Comparison of ENCODE assay signal across 9 mouse cellular contexts in genomic region chr9:36795556-36795955, GRCm38 (mm10). TPM values are rescaled to one million over a fixed set of nuclear protein-coding genes. Genes with fewer than 3 reads are reported as not detected.
A peak's percentile ranks its signal among the peaks of the same experiment; 100 is the strongest.
DNase-seq lines count a peak whose midpoint lies in the region; ATAC-seq and TF ChIP-seq lines count a peak whose summit lies in the region.
"Had no signal": no experiment of that assay in that cellular context is flagged by ENCODE, and none has a peak within 500 bp of the region (broad histone marks: within the 10 kb centered on the region; RNA-seq: fewer than 3 reads in every experiment).

No protein-coding gene starts in this region.

- no peak overlapping the region for H3K4me3 ChIP-seq in kidney, adult 2 months (ENCODE audit: insufficient read depth, low read depth, low read length)
- no peak overlapping the region for H3K4me3 ChIP-seq in CH12.LX (replicated peaks in 1 of 3; ENCODE audit: low read depth in 2 of 3, low read length in 2 of 3, poor library complexity in 1 of 3)
- H3K4me3 ChIP-seq in embryonic facial prominence, embryonic 12.5 days: no peak overlapping the region
- H3K4me3 ChIP-seq in liver, embryonic 14.5 days (ENCODE audit: insufficient read depth in 1 of 2, low read depth in 2 of 2, low read length in 2 of 2): no peak overlapping the region

- dilution Hi-C loops in CH12.LX (cut with MboI; ENCODE audit: extremely low pct_ligation_motif_present, extremely low pct_unique_long_range_greater_than_20kb, low sequenced_read_pairs): no loop called here

- 46% methylated on average over 1 of the region's 1 CpGs for WGBS in kidney, adult 2 months
- 79% methylated on average over 1 of the region's 1 CpGs for WGBS in embryonic facial prominence, embryonic 12.5 days
- 82% methylated on average over 1 of the region's 1 CpGs for WGBS in liver, embryonic 14.5 days (ENCODE audit: insufficient replicate concordance)

- no peak for TF ChIP-seq POLR2A in kidney, adult 2 months (IDR thresholded peaks at IDR 0.05; ENCODE audit: low read depth, low read length)
- no peak for TF ChIP-seq POLR2A in CH12.LX (IDR thresholded peaks at IDR 0.05; ENCODE audit: low read depth, low read length)

- no peak overlapping the region for H3K4me2 ChIP-seq in CH12.LX (ENCODE audit: insufficient read depth, low read depth, poor library complexity, severe bottlenecking)
- H3K4me2 ChIP-seq in embryonic facial prominence, embryonic 12.5 days (replicated peaks): peak overlapping the region; percentile 79
- H3K4me2 ChIP-seq in liver, embryonic 14.5 days (ENCODE audit: low read depth): peak overlapping the region; percentile 69

- H3K27me3 ChIP-seq in kidney, adult 2 months (replicated peaks; ENCODE audit: control insufficient read depth, insufficient read depth, low read length): no peaks in the 10 kb centered on the region
- H3K27me3 ChIP-seq in CH12.LX (replicated peaks): peaks cover 5% of the 10 kb centered on the region
- H3K27me3 ChIP-seq in embryonic facial prominence, embryonic 12.5 days: no peaks in the 10 kb centered on the region
- H3K27me3 ChIP-seq in liver, embryonic 14.5 days (ENCODE audit: control insufficient read depth, insufficient read depth, low read length): no peaks in the 10 kb centered on the region

- TF ChIP-seq EP300 in CH12.LX (IDR thresholded peaks at IDR 0.05; ENCODE audit: low read length): no peak
- TF ChIP-seq EP300 in liver, embryonic 14.5 days (IDR thresholded peaks at IDR 0.05; ENCODE audit: low read depth): no peak

- peak overlapping the region; percentile 74; the same call in 1 of the 2 replicates for H3K9ac ChIP-seq in CH12.LX (ENCODE audit: insufficient read depth, low read depth)
- no peak overlapping the region for H3K9ac ChIP-seq in embryonic facial prominence, embryonic 12.5 days
- H3K9ac ChIP-seq in liver, embryonic 14.5 days (replicated peaks): no peak overlapping the region

- peak; percentile 17 for DNase-seq in kidney, adult 2 months
- DNase-seq in kidney, adult 8-10 months: no peak
- no peak for DNase-seq in CH12.LX (ENCODE audit: extremely low read depth)
- no peak for DNase-seq in liver, embryonic 14.5 days (ENCODE audit: low read depth in 3 of 3, low spot score in 3 of 3)
- no peak for DNase-seq in Muller cell, postnatal 12 days (ENCODE audit: inconsistent ontology term)
- no peak for DNase-seq in left cerebral cortex, adult 11 months (ENCODE audit: low spot score)

- peaks cover 22% of the 10 kb centered on the region for H3K79me2 ChIP-seq in CH12.LX (replicated peaks; ENCODE audit: control insufficient read depth, extremely low read depth, insufficient read depth, poor library complexity, severe bottlenecking)

- TF ChIP-seq RAD21 in CH12.LX (IDR thresholded peaks at IDR 0.05; ENCODE audit: low read depth, low read length): no peak

- peaks cover 10% of the 10 kb centered on the region for H3K4me1 ChIP-seq in kidney, adult 2 months (ENCODE audit: control insufficient read depth, insufficient read depth, low read length)
- H3K4me1 ChIP-seq in CH12.LX (ENCODE audit: control insufficient read depth in 1 of 2, insufficient read depth in 2 of 2): peaks cover 3 to 21% of the 10 kb centered on the region in 2 experiments; a peak in 3 of 4 replicates
- H3K4me1 ChIP-seq in embryonic facial prominence, embryonic 12.5 days: peaks cover 7% of the 10 kb centered on the region; the same call in 1 of the 2 replicates
- H3K4me1 ChIP-seq in liver, embryonic 14.5 days (replicated peaks; ENCODE audit: control insufficient read depth in 2 of 2, insufficient read depth in 2 of 2, low read length in 1 of 2): peaks cover 5 to 6% of the 10 kb centered on the region in 2 experiments

- H3K9me3 ChIP-seq in CH12.LX (replicated peaks; ENCODE audit: low read length): no peaks in the 10 kb centered on the region
- H3K9me3 ChIP-seq in embryonic facial prominence, embryonic 12.5 days: no peaks in the 10 kb centered on the region
- no peaks in the 10 kb centered on the region for H3K9me3 ChIP-seq in liver, embryonic 14.5 days (ENCODE audit: control insufficient read depth, low read length)
- H3K9me3 ChIP-seq: heart, embryonic 10.5 days had no signal

- no peak for ATAC-seq in embryonic facial prominence, embryonic 12.5 days (ENCODE audit: insufficient number of reproducible peaks, insufficient read depth, low FRiP score, low TSS enrichment)
- ATAC-seq in liver, embryonic 14.5 days (ENCODE audit: insufficient read depth): no peak
- ATAC-seq in erythroblast, adult 5-6 weeks (replicated peaks; ENCODE audit: low FRiP score, poor library complexity, severe bottlenecking): no peak

- in situ Hi-C loops in CH12.LX (cut with MboI; ENCODE audit: low pct_ligation_motif_present, low pct_unique_long_range_greater_than_20kb, low sequenced_read_pairs): no loop called here

- TF ChIP-seq CTCF in kidney, adult 2 months (conservative IDR thresholded peaks at IDR 0.05; ENCODE audit: insufficient read depth, insufficient read length, low read depth, low read length): no peak
- no peak for TF ChIP-seq CTCF in CH12.LX (conservative IDR thresholded peaks at IDR 0.05 in 1 of 2, IDR thresholded peaks at IDR 0.05 in 1 of 2; ENCODE audit: low read depth in 2 of 2, low read length in 2 of 2)
- no peak for TF ChIP-seq CTCF in liver, embryonic 14.5 days (IDR thresholded peaks at IDR 0.05; ENCODE audit: low read depth)

- no peak overlapping the region for H3K27ac ChIP-seq in kidney, adult 2 months (ENCODE audit: insufficient read depth, low read depth, low read length)
- H3K27ac ChIP-seq in CH12.LX (ENCODE audit: insufficient read depth, low read depth): no peak overlapping the region
- H3K27ac ChIP-seq in embryonic facial prominence, embryonic 12.5 days: no peak overlapping the region
- no peak overlapping the region for H3K27ac ChIP-seq in liver, embryonic 14.5 days
- H3K27ac ChIP-seq: heart, embryonic 10.5 days had no signal

- H3K36me3 ChIP-seq in kidney, adult 2 months (ENCODE audit: control insufficient read depth, insufficient read depth, low read length): peaks cover 7% of the 10 kb centered on the region
- H3K36me3 ChIP-seq in CH12.LX (replicated peaks in 1 of 2; ENCODE audit: control insufficient read depth in 1 of 2, insufficient read depth in 1 of 2, low read length in 1 of 2): peaks cover 14 to 21% of the 10 kb centered on the region in 2 experiments
- peaks cover 21% of the 10 kb centered on the region for H3K36me3 ChIP-seq in embryonic facial prominence, embryonic 12.5 days
- H3K36me3 ChIP-seq in liver, embryonic 14.5 days (replicated peaks; ENCODE audit: control insufficient read depth, insufficient read depth, low read depth): 0 out of 2 replicates have a peak, but pooled peaks cover 2% of the 10 kb centered on the region

TF ChIP-seq in CH12.LX, 34 proteins besides CTCF, POLR2A, EP300 and RAD21:
- TF ChIP-seq JUND (conservative IDR thresholded peaks at IDR 0.05; ENCODE audit: low read depth, low read length) (no peak), ZC3H11A (IDR thresholded peaks at IDR 0.05; ENCODE audit: low read depth, low read length) (no peak), ZNF384 (IDR thresholded peaks at IDR 0.05; ENCODE audit: low read depth, low read length) (no peak), ZMIZ1 (IDR thresholded peaks at IDR 0.05; ENCODE audit: low read depth, low read length) (no peak), CHD2 (IDR thresholded peaks at IDR 0.05; ENCODE audit: low read length) (no peak), SIN3A (IDR thresholded peaks at IDR 0.05; ENCODE audit: low read length) (no peak), IRF4 (IDR thresholded peaks at IDR 0.05; ENCODE audit: low read depth, low read length) (no peak), MYC (IDR thresholded peaks at IDR 0.05; ENCODE audit: low read depth, low read length) (no peak), BHLHE40 (IDR thresholded peaks at IDR 0.05; ENCODE audit: low read depth, low read length) (no peak), ELF1 (IDR thresholded peaks at IDR 0.05; ENCODE audit: low read depth, low read length) (no peak)
TF ChIP-seq in CH12.LX: peak in this region for 0.

RNA-seq across cellular contexts. Expression of gene Ei24, which starts 1.6 kb away (rescaled TPM):
- polyA plus RNA-seq in kidney, adult 2 months (2012; rRNA removed): 85.9 and 94.1 TPM in 2 replicates
- total RNA-seq in CH12.LX (2012; rRNA removed) (37.7 and 38.7 TPM in 2 replicates), CH12.LX (2014; rRNA removed) (48.5 and 57.6 TPM in 2 replicates)
- polyA plus RNA-seq in CH12.LX (2012; ENCODE audit: insufficient read length, low read depth): 64.3 and 64.6 TPM in 2 replicates
- polyA plus RNA-seq in embryonic facial prominence, embryonic 12.5 days (2016; fragmentation: Nextera tagmentation; extraction: Ambion mirVana): 118 and 121 TPM in 2 replicates
- 16.1 and 17.8 TPM in 2 replicates for polyA plus RNA-seq in liver, embryonic 14.5 days (2012; rRNA removed)
- polyA plus RNA-seq in liver, embryonic 14.5 days (2014; fragmentation: Nextera tagmentation; extraction: Ambion mirVana): 12.4 and 12.8 TPM in 2 replicates
- total RNA-seq in erythroblast, adult 5-6 weeks (2015; ENCODE audit: low replicate concordance): 11.9 and 17.1 TPM in 2 replicates
- 8.1 and 10.9 TPM in 2 replicates for total RNA-seq in erythroblast, adult 5-6 weeks (2017; ENCODE audit: low replicate concordance)

RNA-seq across cellular contexts. Expression of gene Fez1, which starts 26.1 kb away (rescaled TPM):
- 0.33 and 0.60 TPM in 2 replicates for polyA plus RNA-seq in kidney, adult 2 months (2012; rRNA removed)
- total RNA-seq in CH12.LX (2012; rRNA removed): not detected in 2 replicates
- total RNA-seq in CH12.LX (2014; rRNA removed): not detected in 2 replicates
- polyA plus RNA-seq in CH12.LX (2012; ENCODE audit: insufficient read length, low read depth): not detected in 2 replicates
- 94.7 and 99.3 TPM in 2 replicates for polyA plus RNA-seq in embryonic facial prominence, embryonic 12.5 days (2016; fragmentation: Nextera tagmentation; extraction: Ambion mirVana)
- 0.12 and 0.26 TPM in 2 replicates for polyA plus RNA-seq in liver, embryonic 14.5 days (2012; rRNA removed)
- polyA plus RNA-seq in liver, embryonic 14.5 days (2014; fragmentation: Nextera tagmentation; extraction: Ambion mirVana): 0.28 TPM in 1 of 2 replicates, not detected in the other
- total RNA-seq in erythroblast, adult 5-6 weeks (2015; ENCODE audit: low replicate concordance): not detected in 2 replicates
- total RNA-seq in erythroblast, adult 5-6 weeks (2017; ENCODE audit: low replicate concordance): not detected in 2 replicates

RNA-seq across cellular contexts. Expression of gene Stt3a, which starts 28.1 kb away (rescaled TPM):
- polyA plus RNA-seq in kidney, adult 2 months (2012; rRNA removed): 194 and 199 TPM in 2 replicates
- total RNA-seq in CH12.LX (2012; rRNA removed): 269 and 280 TPM in 2 replicates
- 548 and 559 TPM in 2 replicates for total RNA-seq in CH12.LX (2014; rRNA removed)
- polyA plus RNA-seq in CH12.LX (2012; ENCODE audit: insufficient read length, low read depth): 388 and 395 TPM in 2 replicates
- polyA plus RNA-seq in embryonic facial prominence, embryonic 12.5 days (2016; fragmentation: Nextera tagmentation; extraction: Ambion mirVana): 230 and 245 TPM in 2 replicates
- polyA plus RNA-seq in liver, embryonic 14.5 days (2012; rRNA removed): 49.3 and 73.7 TPM in 2 replicates
- polyA plus RNA-seq in liver, embryonic 14.5 days (2014; fragmentation: Nextera tagmentation; extraction: Ambion mirVana): 142 and 144 TPM in 2 replicates
- 59.9 and 134 TPM in 2 replicates for total RNA-seq in erythroblast, adult 5-6 weeks (2015; ENCODE audit: low replicate concordance)
- total RNA-seq in erythroblast, adult 5-6 weeks (2017; ENCODE audit: low replicate concordance): 93.0 and 125 TPM in 2 replicates

Comparison
In these comparisons a context has a peak if more than half of its experiments do, and no peak if none do; other contexts are left out.
1. RNA of gene Fez1, which starts 26.1 kb away (polyA plus RNA-seq): 94.7 to 99.3 TPM in embryonic facial prominence, embryonic 12.5 days; 0.33 to 0.60 TPM in kidney, adult 2 months, 0.12 to 0.28 TPM in liver, embryonic 14.5 days and not detected in CH12.LX; every median in the first group is over 10 times any median in the second.